Mouse (Mus musculus) heart, postnatal 25 days (tissue): ENCODE results near the gene Gm10128. TPM values are rescaled to one million over a fixed set of nuclear protein-coding genes. Genes with fewer than 3 reads are reported as not detected.
A peak's percentile ranks its signal among the peaks of the same experiment; 100 is the strongest.
"Not testable (repeated sequence)": the region's sequence is repeated elsewhere in the genome, so short reads cannot be mapped to it uniquely, and the experiment has no call there.

Source experiments
- DNase-seq: peaks from one replicate; pipeline ENCODE4 v3.0.0; 2022; ENCODE audit warnings: low spot score
- intact Hi-C: fragments of 180-260 bp; cut with DNase I; formaldehyde crosslinking; loops from one replicate; pipeline ENCODE4 v1.15.1; 2025
- total RNA-seq, 2 experiments: library from RNA; stranded (reverse); gene quantifications; 2 replicates each; pipeline ENCODE4 v1.2.3; 2021

The Gm10128 gene
- not detected for total RNA-seq

GRCm38 (mm10) chr14:7643872-7644271 is at the start of gene Gm10128:
Gm10128 (minus strand) TSS chr14:7643972.
- intact Hi-C loops, DNase-seq: not testable (repeated sequence)

DNA sequence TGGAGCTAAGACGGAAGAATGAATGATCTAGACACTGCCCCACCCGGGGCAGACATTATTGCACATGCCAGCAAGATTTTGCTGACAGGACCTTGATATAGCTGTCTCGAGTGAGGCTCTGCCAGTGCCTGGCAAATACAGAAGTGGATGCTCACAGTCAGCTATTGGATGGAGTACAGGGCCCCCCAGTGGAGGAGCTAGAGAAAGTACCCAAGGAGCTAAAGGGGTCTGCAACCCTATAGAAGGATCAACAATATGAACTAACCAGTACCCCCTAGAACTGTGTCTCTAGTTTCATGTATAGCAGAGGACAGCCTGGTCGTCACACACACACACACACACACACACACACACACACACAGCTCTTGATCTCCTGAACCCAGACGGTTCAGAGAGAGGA is 37.4 kb upstream of the Gm10128 start:
- intact Hi-C loops, DNase-seq: not testable (repeated sequence)

- DNase-seq, intact Hi-C loops: not testable (repeated sequence)
Observed at GRCm38 (mm10) chr14:7662491-7662890, 18.7 kb upstream of the Gm10128 start.

- intact Hi-C loops, result not testable (repeated sequence)
- DNase-seq, result peak; percentile 9
Observed at GRCm38 (mm10) chr14:7658101-7659074, 14.6 kb upstream of the Gm10128 start.

DNA sequence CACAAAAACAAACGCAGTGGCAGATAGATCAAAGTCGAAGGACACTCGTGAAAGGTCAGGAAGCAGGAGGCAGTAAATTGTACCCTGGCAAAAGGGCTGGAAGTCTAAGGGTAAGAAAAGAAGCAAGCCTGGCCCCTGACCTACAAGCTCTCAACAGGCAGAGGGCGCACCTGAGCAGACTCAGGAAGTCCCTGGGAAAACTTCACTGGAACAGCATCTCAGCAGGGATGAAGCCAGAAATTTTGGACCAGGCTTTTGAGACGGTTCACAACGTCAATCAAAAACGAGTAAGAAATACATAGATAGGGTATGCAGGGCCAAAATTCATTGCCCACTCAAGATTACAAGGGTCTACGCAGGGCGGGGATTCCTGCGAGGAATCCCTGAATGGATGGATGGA is 13.7 kb upstream of the Gm10128 start:
- intact Hi-C loops, DNase-seq: not testable (repeated sequence)

- DNase-seq, intact Hi-C loops: not testable (repeated sequence)
Observed at GRCm38 (mm10) chr14:7595492-7595891, 48.3 kb downstream of the Gm10128 start, which contains the start of gene Gm10338. Gm10338 (minus strand) TSS chr14:7595592.

Other genes starting within 250 kb of the Gm10128 start
- gene Gm3755, start 193.1 kb downstream of the Gm10128 start, total RNA-seq, result not detected
- under 1 TPM in 1 of 2 experiments, not detected in 1; 0.22 TPM for gene Gm3752, start 160.2 kb downstream of the Gm10128 start, total RNA-seq
- 1 to 10 TPM; 1.3 to 1.8 TPM for gene Gm3558, start 75.4 kb downstream of the Gm10128 start, total RNA-seq
- gene Gm10338, start 48.4 kb downstream of the Gm10128 start, total RNA-seq, result not detected
- not detected for gene Gm26661, start 147.6 kb upstream of the Gm10128 start, total RNA-seq
- gene Flnb, start 174.0 kb upstream of the Gm10128 start, total RNA-seq, result 10 to 100 TPM; 21.9 to 27.7 TPM